Mouse (Mus musculus) neural tube, embryonic 14.5 days (tissue): ENCODE measurements around the gene Mmp17. TPM values are rescaled to one million over a fixed set of nuclear protein-coding genes. Genes with fewer than 3 reads are reported as not detected.
A peak's percentile ranks its signal among the peaks of the same experiment; 100 is the strongest.

Experiments
- ATAC-seq: fragments of 200-750 bp; cut with Nextera tagmentation; 2 replicates; pipeline ENCODE4 v1.8.0; 2017; ENCODE audit warnings: low read depth, mild to moderate bottlenecking, moderate TSS enrichment, moderate library complexity
- H3K27ac ChIP-seq: fragments of 300-500 bp; sonication (generic); 2 replicates; pipeline ENCODE4 v1.5.1; 2014; ENCODE audit warnings: low read depth, mild to moderate bottlenecking, control low read depth, low read length, moderate library complexity, mixed read lengths
- H3K27me3 ChIP-seq: fragments of 300-500 bp; sonication (generic); 2 replicates; pipeline ENCODE4 v1.6.1; 2014; ENCODE audit warnings: low read length; ENCODE audit not compliant: control insufficient read depth, insufficient read depth
- H3K36me3 ChIP-seq: fragments of 300-500 bp; sonication (generic); 2 replicates; pipeline ENCODE4 v1.6.1; 2014; ENCODE audit warnings: low read length, mixed read lengths; ENCODE audit not compliant: control insufficient read depth, insufficient read depth
- H3K4me1 ChIP-seq: fragments of 300-500 bp; sonication (generic); 2 replicates; pipeline ENCODE4 v1.6.1; 2014; ENCODE audit warnings: low read length; ENCODE audit not compliant: control insufficient read depth, insufficient read depth
- H3K4me2 ChIP-seq: fragments of 300-500 bp; sonication (generic); 2 replicates; pipeline ENCODE4 v1.6.1; 2014; ENCODE audit warnings: mild to moderate bottlenecking, low read depth, low read length, control low read depth
- H3K4me3 ChIP-seq: fragments of 300-500 bp; sonication (generic); 2 replicates; pipeline ENCODE4 v1.5.1; 2014; ENCODE audit warnings: low read depth, low read length, control low read depth, mixed read lengths
- H3K9ac ChIP-seq: fragments of 300-500 bp; sonication (generic); replicated peaks from 2 replicates; pipeline ENCODE4 v1.6.1; 2014; ENCODE audit warnings: low read depth, mild to moderate bottlenecking, control low read depth, low read length, mixed read lengths
- H3K9me3 ChIP-seq: fragments of 300-500 bp; sonication (generic); 2 replicates; pipeline ENCODE4 v1.6.1; 2016; ENCODE audit warnings: low read length; ENCODE audit not compliant: control insufficient read depth
- WGBS: fragments of 180-500 bp; shearing (Covaris S2); extraction: QIAGEN DNeasy Blood & Tissue Kit; methylation state at CpG from one replicate; pipeline ENCODE4 v1.1.7; 2014; 5-methylcytosine and 5-hydroxymethylcytosine counted together
- polyA plus RNA-seq: library from polyadenylated mRNA; unstranded; fragments of >200 nt; fragmentation: Nextera tagmentation; extraction: Ambion mirVana; gene quantifications from 2 replicates; pipeline ENCODE4 v1.2.1, GENCODE M21; 2014

Mmp17 gene
- polyA plus RNA-seq, 1 experiment from 2014 or later: 7.7 TPM

DNA sequence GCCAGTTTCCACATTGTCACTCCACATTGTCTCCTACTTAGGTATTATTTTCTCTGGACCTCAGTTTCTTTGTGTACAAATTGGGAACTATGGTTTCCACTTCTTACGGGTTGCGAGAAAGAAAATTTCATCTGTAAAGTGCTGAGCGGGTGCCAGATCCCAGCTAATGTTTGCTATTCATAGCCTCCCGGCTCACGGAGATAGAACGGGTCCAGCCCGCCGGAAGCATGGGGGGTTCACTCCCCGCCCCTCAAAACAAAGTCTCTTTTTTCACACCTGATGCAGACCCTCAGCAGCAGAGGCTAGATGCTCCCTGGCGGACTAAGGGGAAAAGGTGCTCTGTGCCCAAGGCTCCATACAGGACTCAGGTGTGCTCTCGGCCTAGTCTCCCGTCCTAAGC, 638 bp upstream of the Mmp17 start:
- ATAC-seq: no peak
- peak overlapping the region; percentile 100 for H3K4me2 ChIP-seq
- H3K9me3 ChIP-seq: no peaks in the 10 kb centered on the region
- 5% methylated on average over 12 of the region's 12 CpGs for WGBS
- peaks cover 15% of the 10 kb centered on the region; the same call in 1 of the 2 replicates for H3K4me1 ChIP-seq
- no peak overlapping the region for H3K27ac ChIP-seq
- H3K9ac ChIP-seq: peak overlapping the region; percentile 87; the same call in 1 of the 2 replicates
- H3K4me3 ChIP-seq: peak overlapping the region; percentile 79
- no peaks in the 10 kb centered on the region; the same call in 1 of the 2 replicates for H3K27me3 ChIP-seq
- no peaks in the 10 kb centered on the region for H3K36me3 ChIP-seq

DNA sequence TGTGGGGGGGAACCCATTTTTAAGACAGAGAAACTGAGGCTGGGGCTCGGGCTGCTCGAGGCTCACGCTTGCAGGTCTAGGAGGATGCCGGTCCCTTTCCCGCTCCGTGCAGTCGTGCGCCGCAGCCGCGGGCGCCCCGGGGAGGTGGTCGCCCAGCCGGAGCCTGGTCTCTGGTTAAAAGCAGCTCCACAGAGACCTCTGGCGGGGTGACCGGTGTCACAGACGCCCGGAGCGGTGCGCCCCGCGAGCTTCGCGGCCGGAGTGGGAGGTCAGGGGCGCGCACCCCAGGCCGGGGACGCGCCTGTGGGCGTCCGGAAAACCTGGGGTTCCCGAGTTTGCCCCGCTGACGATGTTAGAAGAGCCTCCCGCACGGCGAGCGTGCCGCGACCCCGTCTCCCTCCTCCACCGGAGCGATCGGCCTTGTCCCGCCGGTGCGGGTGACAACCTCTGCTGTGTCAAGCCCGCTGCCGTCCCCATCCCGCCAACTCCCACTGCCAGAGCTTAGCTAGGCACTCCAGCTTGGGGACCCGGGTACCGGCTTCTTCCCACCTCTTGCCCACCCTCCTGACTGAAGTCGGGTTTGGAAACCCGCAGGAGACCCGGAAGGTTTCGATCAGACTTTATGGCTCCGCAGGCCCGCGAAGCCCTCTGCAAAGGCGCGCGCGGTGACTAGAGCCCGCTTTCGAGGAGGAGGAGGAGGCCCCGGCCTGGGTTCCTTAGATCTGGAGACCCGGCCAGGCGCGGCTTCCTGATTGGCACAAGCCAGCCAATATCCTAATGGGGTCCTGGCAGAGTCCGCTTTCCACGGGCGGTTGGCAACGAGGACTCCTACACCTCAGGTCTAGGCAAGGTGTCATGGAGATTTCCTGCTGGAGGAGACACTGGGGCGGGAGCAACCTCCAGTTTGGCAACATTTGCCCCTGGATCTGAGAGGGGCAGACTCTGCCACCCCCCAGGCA, 893 bp downstream of the Mmp17 start:
- Histone ChIP-seq H3K4me1 (peaks cover 15% of the 10 kb centered on the region; the same call in 1 of the 2 replicates), H3K9me3 (no peaks in the 10 kb centered on the region), H3K4me2 (peak overlapping the region; percentile 100), H3K27me3 (no peaks in the 10 kb centered on the region; the same call in 1 of the 2 replicates), H3K36me3 (no peaks in the 10 kb centered on the region), H3K27ac (no peak overlapping the region), H3K4me3 (peak overlapping the region; percentile 79), H3K9ac (peak overlapping the region; percentile 87)
- ATAC-seq: peak; percentile 44
- WGBS: under 1% methylated on average over 74 of the region's 76 CpGs

GRCm38 (mm10) chr5:129586016-129586415, 2.0 kb downstream of the Mmp17 start:
- Histone ChIP-seq H3K4me1 (peaks cover 18% of the 10 kb centered on the region), H3K4me3 (peak overlapping the region; percentile 79), H3K4me2 (peak overlapping the region; percentile 100), H3K27me3 (no peaks in the 10 kb centered on the region; the same call in 1 of the 2 replicates), H3K9ac (peak overlapping the region; percentile 41; the same call in 1 of the 2 replicates), H3K36me3 (no peaks in the 10 kb centered on the region), H3K9me3 (no peaks in the 10 kb centered on the region), H3K27ac (peak overlapping the region; percentile 45)
- ATAC-seq: peak; percentile 72
- under 1% methylated on average over 17 of the region's 17 CpGs for WGBS

GRCm38 (mm10) chr5:129586471-129586870, 2.5 kb downstream of the Mmp17 start:
- Histone ChIP-seq H3K9ac (peak overlapping the region; percentile 41; the same call in 1 of the 2 replicates), H3K4me2 (peak overlapping the region; percentile 100), H3K4me1 (peaks cover 21% of the 10 kb centered on the region), H3K36me3 (no peaks in the 10 kb centered on the region), H3K4me3 (peak overlapping the region; percentile 79), H3K27me3 (no peaks in the 10 kb centered on the region; the same call in 1 of the 2 replicates), H3K9me3 (no peaks in the 10 kb centered on the region), H3K27ac (peak overlapping the region; percentile 45)
- WGBS: 30% methylated on average over 13 of the region's 13 CpGs
- ATAC-seq: no peak

DNA sequence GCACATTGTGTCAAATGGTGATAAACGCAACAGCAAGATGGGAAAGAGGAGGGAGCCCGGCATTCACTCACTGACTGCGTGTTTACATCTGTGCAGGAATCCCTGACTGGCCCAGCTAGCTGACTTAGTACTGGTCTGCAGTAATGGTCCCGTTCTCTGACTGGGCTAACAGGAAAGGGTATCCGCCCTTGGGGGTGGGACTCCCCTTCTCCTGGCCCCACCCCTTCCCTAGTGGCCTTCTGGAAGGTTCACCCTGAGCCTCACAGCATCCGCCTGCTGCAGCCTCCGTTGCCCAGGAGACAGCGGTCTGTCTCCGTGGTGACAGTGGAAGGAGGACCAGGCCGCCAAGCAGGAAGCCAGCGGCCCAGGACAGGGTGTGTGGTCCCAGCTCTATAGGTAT, 6.9 kb downstream of the Mmp17 start:
- H3K9ac ChIP-seq: peak overlapping the region; percentile 28; the same call in 1 of the 2 replicates
- WGBS: 5% methylated on average over 11 of the region's 11 CpGs
- H3K4me3 ChIP-seq: no peak overlapping the region
- ATAC-seq: peak; percentile 19; the same call in 1 of the 2 replicates
- H3K36me3 ChIP-seq: no peaks in the 10 kb centered on the region
- no peaks in the 10 kb centered on the region for H3K9me3 ChIP-seq
- H3K4me1 ChIP-seq: peaks cover 13% of the 10 kb centered on the region
- no peaks in the 10 kb centered on the region for H3K27me3 ChIP-seq
- no peak overlapping the region for H3K27ac ChIP-seq
- no peak overlapping the region for H3K4me2 ChIP-seq

DNA sequence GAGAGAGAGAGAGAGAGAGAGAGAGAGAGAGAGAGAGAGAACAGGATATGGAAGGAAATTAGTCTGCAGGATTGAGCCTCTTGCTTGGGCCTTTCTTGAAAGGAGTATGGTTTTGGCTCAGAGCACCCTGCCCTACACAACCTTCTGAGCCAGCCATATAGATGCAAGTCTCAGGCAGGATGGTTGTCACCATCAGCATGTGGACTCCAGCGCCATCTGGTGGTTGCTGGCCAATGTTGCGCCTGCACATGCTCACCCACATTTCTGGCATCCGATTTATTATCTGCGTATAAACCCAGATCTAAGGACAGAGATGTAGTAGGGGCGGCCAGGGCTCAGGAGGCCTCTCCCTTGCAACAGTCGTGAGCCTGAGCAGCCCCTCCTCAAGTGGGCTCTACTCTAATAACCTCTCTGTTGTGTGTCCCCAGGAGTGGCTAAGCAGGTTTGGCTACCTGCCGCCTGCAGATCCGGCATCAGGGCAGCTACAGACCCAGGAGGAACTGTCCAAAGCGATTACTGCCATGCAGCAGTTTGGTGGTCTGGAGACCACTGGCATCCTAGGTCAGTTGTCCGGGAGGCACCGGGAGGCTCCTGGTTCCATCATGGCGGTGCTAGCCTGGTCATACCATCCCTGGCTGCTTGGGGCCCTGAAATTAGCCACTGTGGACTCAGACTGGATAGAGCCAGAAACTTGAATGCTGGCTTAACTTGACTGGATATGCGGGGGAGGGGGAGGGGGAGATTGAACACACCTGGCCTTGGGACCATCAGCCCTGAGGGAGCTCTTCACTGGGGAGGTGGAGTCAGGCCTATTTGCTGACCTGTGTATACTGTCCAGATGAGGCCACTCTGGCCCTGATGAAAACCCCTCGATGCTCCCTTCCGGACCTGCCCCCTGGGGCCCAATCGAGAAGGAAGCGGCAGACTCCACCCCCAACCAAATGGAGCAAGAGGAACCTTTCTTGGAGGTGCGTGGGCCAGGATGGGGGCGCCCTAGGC, 10.4 kb downstream of the Mmp17 start:
- Histone ChIP-seq H3K9ac (0 out of 2 replicates have a peak overlapping the region, but pooled peaks have one; percentile 1), H3K4me3 (no peak overlapping the region), H3K36me3 (0 out of 2 replicates have a peak, but pooled peaks cover 3% of the 10 kb centered on the region), H3K27me3 (no peaks in the 10 kb centered on the region), H3K4me1 (peaks cover 5% of the 10 kb centered on the region), H3K9me3 (no peaks in the 10 kb centered on the region), H3K4me2 (no peak overlapping the region), H3K27ac (no peak overlapping the region)
- peak; percentile 71; the same call in 1 of the 2 replicates for ATAC-seq
- 45% methylated on average over 19 of the region's 19 CpGs for WGBS

- Histone ChIP-seq H3K9me3 (no peaks in the 10 kb centered on the region), H3K4me2 (no peak overlapping the region), H3K36me3 (0 out of 2 replicates have a peak, but pooled peaks cover 3% of the 10 kb centered on the region), H3K4me3 (no peak overlapping the region), H3K4me1 (no peaks in the 10 kb centered on the region), H3K9ac (no peak overlapping the region), H3K27me3 (no peaks in the 10 kb centered on the region), H3K27ac (no peak overlapping the region)
- no peak for ATAC-seq
- WGBS: 34% methylated on average over 16 of the region's 16 CpGs
Measured at GRCm38 (mm10) chr5:129602071-129602487, 18.1 kb downstream of the Mmp17 start.

- Histone ChIP-seq H3K27me3 (no peaks in the 10 kb centered on the region), H3K4me1 (no peaks in the 10 kb centered on the region), H3K27ac (no peak overlapping the region), H3K36me3 (no peaks in the 10 kb centered on the region), H3K9me3 (no peaks in the 10 kb centered on the region), H3K4me3 (no peak overlapping the region), H3K9ac (no peak overlapping the region), H3K4me2 (no peak overlapping the region)
- 89% methylated on average over 8 of the region's 8 CpGs for WGBS
- ATAC-seq: no peak
Measured at GRCm38 (mm10) chr5:129607476-129607875, 23.5 kb downstream of the Mmp17 start.
